Mouse (Mus musculus): ENCODE results near the gene Grik4.

Gene Grik4

GRCm38 (mm10) chr9:42548981-42549380 is 395.3 kb downstream of the Grik4 start:
- no peak for DNase-seq

- no peak for DNase-seq
Observed at GRCm38 (mm10) chr9:42544521-42544920, 399.8 kb downstream of the Grik4 start.

DNA sequence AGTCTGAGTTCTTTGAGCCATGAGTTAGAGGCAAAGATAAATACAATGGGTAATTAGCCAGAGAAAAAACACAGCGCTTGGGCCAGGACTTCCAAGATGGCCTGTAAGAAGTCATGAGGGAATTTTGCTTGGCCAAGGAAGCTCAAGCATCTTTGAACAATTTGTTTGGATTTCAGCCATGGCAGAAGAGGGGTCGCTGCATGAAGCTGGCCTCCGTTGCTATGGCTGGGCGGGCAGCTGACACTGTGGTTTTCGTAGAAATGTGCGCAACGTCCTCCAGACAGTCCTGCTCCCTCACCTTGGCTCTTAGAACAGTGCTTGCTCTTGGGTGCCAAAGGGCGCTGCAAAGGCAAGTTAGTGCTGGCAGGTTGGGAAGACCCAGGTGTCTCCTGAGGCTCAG is 410.8 kb downstream of the Grik4 start:
- no peak for DNase-seq

- DNase-seq = no peak
Observed at GRCm38 (mm10) chr9:42533041-42533440, 411.3 kb downstream of the Grik4 start.

DNA sequence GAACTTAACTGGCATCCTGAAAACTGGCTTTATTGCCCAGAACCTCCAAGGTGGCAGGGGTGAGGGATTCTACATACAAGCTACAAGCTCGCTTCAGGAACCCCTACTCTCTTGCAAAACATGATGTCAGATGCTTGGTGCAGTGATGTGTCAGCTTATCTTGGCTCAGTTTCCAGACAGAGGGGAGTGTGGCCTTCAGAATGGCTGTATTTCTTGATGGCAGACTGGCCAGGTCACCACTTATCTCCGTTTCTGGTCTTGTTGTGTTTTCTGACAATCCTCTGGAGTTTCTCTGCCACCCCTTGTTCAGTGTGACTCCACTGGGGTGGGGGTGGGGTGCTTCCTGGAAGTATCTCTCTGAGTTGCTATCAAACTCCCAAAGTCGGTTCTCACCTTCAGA is 412.3 kb downstream of the Grik4 start:
- no peak for DNase-seq

- DNase-seq = no peak
Observed at GRCm38 (mm10) chr9:42530221-42531152, 413.8 kb downstream of the Grik4 start.

DNA sequence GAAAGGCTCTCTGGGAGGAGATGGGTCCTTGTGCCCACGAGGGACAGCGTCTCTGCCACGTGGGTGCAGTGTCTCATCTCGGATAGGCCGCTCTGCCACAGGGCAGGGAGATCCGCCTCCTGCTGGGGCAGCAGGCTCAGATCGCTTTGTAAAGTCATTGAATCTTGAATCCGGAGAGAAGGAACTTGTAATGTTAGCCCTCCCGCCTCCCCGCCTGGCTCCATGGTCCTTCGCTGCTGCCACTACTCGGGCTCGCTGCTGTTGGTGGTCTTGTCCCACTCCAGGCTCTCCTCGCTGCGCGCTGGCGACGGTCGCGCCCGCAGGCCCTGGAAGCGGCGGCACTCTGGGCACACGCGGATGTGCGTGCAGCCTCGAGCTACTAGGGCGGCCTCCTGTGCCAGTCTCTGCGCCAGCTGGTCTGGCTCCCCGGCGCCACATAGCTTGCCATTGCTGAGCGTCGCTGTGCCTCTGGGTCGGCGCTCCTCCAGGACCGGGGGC is 423.7 kb downstream of the Grik4 start:
- DNase-seq = peak; percentile 30

GRCm38 (mm10) chr9:42518163-42518562 is 426.1 kb downstream of the Grik4 start:
- no peak for DNase-seq

DNA sequence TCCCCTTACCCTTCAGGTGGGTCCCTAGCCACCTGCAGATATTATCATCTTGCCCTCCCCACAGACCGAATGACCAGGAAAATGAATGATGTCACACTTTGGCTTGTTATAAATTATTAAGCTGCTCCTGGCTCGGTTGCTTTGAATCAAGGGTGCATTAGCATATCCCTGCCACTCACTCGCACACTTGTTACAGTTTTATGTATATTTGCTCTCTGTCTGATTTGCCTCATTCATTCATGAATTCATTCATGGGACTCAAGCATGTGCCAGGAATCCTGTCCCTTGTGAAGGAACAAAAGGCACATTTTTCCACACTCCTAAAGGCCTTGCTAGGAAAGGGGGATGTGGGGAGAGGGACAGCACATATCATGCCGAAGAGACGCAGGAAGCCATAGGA is 431.1 kb downstream of the Grik4 start:
- DNase-seq = peak; percentile 9

- peak; percentile 78 for DNase-seq
Observed at GRCm38 (mm10) chr9:42512312-42512711, 432.0 kb downstream of the Grik4 start.

- no peak for DNase-seq
Observed at GRCm38 (mm10) chr9:42508235-42508634, 436.1 kb downstream of the Grik4 start.

GRCm38 (mm10) chr9:42507709-42508108 is 436.6 kb downstream of the Grik4 start, which contains the start of gene Tbcel:
Tbcel (minus strand) TSS chr9:42507809.
- DNase-seq = no peak

GRCm38 (mm10) chr9:42507022-42507421 is 437.3 kb downstream of the Grik4 start:
- no peak for DNase-seq

- peak; percentile 21 for DNase-seq
Observed at GRCm38 (mm10) chr9:42504971-42505510, 439.3 kb downstream of the Grik4 start.

- no peak for DNase-seq
Observed at GRCm38 (mm10) chr9:42504559-42504958, 439.7 kb downstream of the Grik4 start.

GRCm38 (mm10) chr9:42503709-42504108 is 440.6 kb downstream of the Grik4 start:
- DNase-seq = no peak

GRCm38 (mm10) chr9:42496296-42496695 is 448.0 kb downstream of the Grik4 start:
- DNase-seq = no peak

GRCm38 (mm10) chr9:42491780-42492179 is 452.5 kb downstream of the Grik4 start:
- DNase-seq = no peak

GRCm38 (mm10) chr9:42490589-42491382 is 453.5 kb downstream of the Grik4 start:
- DNase-seq = no peak

DNA sequence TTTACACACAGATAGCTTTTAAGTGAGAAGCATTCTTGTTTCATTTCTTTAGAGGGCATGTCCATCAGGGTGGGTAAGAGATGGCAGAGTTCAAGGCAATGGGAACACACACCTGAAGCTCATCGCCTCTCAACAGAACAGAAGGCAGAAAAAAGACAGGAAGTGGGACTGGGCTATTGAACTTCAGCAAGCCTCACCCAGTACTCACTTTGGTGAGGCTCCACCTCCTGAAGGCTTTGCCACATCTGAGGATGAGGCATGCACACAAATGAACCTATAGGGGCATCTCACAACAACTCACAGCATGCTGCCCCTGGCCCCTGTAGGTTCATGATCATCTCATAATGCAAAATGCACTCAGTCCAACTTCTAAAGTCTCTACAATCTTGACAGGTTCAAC is 456.2 kb downstream of the Grik4 start:
- no peak for DNase-seq

DNA sequence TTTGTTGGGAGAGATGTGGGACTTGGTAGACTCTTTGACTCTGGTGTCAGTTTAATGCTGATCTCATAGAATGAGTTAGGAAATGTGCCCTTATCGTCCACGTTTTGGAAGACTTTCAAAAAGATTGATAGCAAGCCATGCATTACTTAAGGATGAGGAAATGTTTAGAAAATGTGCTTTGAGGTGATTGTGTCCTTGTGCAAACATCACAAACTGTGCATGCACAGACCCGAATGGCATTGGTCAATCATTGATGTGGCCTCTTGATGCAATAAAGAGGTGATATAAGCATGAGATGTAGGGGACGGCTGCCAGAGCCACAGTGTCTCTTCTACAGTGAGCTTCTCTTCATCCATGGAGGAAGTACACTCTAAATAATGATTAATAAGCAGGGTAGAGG is 457.4 kb downstream of the Grik4 start:
- no peak for DNase-seq

DNA sequence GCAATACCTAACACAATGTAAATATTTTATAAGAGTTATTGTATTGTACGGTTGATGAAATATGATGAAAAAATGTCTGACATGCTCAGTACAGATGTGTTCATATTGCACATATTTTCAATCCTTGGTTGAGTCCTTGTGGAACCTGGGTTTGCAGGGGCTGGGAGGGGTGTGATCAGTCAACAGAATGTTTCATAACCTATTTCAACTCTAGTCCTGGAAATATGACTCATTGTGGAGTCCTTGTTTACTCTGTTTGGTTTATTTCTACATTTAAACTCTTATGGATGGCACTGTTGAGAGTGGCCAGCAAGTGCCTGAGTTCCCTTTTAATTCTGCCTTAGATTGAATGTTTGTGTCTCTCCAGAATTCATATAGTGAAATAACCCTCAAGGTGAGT is 459.6 kb downstream of the Grik4 start:
- DNase-seq = no peak

DNA sequence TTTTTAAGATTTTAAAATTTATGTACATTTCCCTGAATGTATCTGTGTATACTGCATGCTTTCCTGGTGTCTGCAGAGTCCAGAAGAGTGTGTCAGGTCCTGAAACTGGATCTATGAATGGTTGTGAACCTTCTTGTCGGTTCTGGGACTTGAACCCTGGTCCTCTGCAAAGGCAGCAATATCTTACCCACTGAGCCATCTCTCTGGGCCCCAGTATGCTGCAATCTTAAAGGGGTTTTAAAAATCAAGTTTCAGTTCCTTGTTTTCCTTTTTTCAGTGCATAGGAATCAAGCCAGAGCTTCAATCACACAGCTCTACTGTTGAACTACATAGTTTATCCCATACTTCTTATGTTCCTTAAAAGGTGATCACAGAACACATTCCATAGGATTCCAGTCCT is 461.3 kb downstream of the Grik4 start:
- DNase-seq = no peak

All from kidney, postnatal 14 days (tissue).